Mouse (Mus musculus) liver (tissue): ENCODE measurements at regions not wholly inside any gene's neighbourhood (a gene's known extent, or its start where the extent isn't known, plus 50 kb on each side); places are given as distances from the start of the nearest gene placed in this dataset.

Experiments used
- DNase-seq: peaks from one replicate; pipeline ENCODE4 v3.0.0-alpha.2; 2020; ENCODE audit warnings: mixed read lengths

DNA sequence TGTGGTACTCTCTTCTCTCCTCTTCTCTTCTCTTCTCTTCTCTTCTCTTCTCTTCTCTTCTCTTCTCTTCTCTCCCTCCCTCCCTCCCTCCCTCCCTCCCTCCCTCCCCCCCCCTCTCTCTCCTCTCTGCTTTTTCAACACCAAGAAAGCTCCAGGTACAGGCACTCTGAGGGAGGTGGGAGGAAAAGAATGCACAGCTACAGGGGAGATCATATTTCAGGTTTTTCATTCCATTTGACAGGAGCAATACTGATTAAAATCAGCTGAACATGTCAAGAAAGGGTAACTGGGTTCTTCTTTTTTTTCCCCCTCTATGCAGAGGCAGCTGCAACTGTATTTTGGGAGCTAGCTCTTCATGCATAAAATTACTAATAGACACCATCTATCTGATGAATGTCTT, 368.8 kb upstream of the Rack1 start:
- no peak for DNase-seq

DNA sequence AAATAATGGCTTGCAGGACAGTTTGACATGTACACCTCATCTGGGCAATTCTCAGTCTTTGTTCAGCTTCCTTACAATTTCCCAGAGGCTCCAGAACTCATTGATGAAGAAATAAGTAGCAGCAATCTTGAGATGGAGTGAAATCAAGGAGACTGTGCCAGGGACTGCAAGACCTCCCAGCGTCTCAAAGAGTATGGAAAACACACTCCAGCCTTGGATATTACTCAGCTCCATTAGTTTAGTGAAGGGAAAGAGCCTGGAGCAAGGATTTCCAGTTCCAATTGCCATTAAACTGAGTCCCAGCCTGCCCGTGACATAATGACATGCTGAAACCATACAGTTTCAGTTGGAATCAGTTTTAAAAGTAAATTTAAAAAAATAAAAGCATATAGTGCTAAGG, 372.7 kb upstream of the Rack1 start:
- no peak for DNase-seq

DNA sequence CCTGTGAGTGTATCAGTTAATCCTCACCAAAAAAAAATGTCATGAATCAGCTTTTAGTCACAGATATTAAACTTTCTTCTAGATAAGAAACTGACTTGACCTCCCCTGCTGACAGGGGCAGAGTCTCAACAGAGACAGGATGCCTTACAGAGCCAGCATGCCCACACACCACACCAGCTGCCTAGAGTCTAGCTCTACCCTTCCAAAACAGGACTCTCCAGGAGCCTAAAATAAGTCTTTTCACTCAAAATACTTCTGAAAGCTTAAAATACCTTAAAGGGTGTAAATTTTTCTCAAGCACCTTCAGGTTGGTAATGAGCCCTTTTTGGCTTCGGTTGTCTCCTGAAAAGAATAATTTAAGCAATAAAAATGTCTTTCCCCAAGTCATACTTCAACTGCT, 373.7 kb upstream of the Rack1 start:
- no peak for DNase-seq

DNA sequence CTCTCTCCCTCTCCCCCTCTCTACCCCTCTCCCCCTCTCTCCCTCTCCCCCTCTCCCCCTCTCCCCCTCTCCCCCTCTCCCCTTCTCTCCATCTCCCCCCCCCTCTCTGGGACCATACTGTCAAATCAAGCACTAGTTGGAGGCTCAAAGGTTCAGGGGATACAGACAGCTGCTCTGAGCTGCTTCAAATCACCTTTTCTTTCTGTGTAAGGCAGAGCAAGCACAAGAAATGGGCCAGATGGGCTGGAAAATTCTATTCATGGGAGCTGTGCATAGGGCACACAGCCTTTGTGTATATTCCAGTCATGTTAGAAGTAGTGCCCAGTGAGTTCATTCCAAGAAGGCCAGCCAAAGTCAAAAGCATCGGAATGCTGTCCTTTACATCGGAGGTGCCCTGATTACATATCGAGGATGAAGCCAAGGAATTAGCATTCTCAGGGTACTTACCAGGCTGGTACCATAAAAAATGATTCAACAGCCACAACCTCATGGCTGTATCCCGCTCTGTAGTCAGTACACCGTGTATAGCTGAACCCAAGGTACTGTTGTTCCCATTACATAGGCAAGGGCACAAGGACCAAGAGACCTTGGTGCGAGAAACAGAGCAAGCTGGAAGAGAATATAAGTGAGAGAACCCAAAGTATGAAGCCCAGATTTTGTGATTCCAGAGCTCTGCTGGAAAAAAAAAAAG, 381.9 kb upstream of the Rack1 start:
- DNase-seq = no peak

DNA sequence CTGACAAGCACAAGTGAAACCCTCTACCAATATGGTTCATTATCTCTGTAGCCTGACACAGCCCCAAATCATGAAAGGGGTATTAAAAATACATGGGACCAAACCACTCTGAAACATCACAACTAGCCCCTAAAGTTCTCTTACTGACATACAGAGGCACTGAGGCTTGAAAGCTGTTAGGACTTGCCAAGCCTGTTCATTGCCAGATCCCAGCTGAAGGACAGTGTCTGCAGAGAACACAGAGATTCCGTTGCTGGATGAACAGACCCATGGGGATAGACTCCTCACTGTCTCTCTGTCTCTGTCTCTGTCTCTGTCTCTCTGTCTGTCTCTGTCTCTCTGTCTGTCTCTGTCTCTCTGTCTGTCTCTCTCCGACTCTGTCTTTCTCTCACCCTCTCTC, 382.5 kb upstream of the Rack1 start:
- no peak for DNase-seq

DNA sequence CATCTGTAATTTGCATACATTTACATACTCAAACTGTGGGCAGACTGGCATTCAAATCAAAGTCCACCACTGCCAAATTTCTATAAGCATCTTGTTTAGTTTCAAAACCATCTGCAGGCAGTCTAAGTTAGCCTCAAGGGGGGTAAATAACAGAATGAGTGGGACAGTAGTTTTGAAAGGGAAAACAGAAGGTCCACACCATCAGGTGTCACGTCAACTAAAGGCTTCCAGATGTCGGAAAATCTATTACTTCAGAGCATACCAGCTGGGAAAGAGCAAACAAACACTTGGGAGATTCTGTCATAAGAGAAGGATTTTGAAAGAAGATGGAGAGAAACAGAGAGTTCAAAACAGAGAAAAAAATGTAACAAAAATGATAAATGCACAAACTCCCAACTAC, 402.1 kb upstream of the Rack1 start:
- no peak for DNase-seq

DNA sequence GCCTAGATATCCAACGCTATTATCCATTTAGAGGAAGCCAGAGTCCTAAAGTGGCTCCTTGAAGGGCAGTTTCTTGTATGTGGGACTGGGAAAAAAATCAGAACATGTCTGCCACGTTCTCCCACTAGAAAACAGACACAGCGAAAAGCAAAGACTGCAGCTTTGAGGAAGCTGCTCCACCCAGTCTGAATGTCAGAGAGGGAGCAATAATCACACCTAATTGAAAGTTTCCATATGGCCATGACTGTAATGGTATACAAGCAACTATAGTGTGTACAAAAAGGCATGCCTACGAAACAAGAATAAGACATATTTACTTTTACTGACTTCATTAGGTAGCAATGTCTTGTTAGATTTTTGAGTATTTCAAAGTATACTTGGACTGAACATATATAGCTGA, 392.7 kb upstream of the Sgcd start:
- no peak for DNase-seq

DNA sequence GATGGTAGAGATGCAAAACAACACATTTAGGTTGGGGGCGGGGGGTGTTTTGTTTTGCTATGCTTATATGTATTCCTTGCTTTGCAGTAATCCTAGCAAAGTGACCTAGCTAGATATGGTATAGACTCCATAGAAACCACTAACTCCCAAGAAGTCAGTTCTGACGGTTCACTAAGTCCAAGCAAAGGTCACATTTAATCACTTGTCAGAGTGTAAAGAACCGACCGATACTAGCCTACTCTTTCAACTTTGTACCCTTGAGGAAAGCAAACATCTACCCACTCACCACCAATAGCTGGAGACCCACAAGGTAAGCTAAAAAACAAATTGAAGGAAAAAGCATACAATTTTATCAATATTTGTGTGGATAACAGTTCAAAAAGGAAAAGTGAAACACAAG, 389.3 kb upstream of the Sgcd start:
- DNase-seq = no peak

DNA sequence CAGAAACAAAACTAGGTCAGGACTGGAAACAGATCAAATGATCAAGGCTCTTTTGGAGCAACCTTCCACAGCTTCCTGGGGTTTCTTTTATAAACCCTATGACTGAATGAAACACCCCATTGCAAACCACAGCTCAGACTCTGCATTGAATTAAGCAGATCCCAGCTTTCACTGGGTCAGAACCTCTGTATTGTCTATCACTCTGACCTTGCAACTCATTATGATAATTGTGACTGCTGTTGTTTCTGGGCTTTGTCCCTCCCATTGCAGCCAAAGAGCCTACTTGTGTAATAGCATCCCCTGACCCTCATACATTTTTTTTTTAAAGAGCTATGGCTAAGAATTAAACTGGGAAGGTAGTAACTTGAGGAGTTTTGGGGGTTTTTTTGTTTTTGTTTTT, 388.5 kb upstream of the Sgcd start:
- DNase-seq = no peak

DNA sequence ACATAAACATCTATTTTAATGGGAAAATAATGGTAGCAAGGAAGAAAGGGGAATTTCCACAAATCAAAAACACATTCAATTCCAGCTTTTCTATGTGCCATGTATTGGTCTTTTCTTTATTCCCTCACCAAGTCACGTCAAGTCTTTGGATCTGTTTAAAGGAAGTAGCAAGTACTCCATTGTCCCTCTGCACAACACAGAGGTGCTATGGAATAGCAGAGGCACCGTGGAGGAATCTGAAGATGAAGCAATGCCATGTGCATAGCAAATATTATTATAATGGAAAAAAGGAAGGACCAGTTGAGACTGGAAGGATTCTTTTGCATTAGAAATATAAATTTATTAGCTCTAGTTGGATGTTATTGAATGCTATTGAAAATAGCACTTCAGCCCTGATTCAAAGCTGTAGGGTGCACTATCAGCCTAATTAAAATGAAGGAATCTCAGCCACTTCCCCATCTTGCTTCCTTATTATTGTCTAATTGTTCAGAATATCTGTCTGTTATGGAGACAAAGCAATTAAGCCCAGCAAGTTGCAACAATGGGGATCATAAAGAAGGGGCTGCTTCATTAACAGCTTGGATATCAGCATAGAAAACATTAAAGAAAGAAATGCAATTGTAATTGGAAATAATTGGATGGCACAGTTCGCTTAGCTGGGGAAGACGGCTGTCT, 362.7 kb upstream of the Sgcd start:
- no peak for DNase-seq

DNA sequence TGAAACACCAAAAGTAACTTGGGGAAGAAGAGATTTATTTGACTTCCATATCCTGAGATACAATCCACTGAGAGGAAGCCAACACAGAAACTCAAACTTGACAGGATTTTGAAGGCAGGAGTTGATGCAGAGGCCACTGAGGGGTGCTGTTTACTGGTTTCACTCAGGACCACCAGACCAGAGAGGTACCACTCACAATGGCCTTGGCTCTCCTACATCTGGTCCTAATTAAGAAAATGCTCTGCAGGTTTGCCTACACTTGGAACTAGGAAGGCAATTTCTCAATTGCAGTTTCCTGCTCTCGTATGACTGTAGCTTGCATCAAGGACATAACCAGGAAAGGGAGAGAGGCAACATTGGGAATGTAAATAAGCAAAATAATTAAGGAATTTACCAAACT, 325.7 kb upstream of the Sgcd start:
- DNase-seq = no peak

DNA sequence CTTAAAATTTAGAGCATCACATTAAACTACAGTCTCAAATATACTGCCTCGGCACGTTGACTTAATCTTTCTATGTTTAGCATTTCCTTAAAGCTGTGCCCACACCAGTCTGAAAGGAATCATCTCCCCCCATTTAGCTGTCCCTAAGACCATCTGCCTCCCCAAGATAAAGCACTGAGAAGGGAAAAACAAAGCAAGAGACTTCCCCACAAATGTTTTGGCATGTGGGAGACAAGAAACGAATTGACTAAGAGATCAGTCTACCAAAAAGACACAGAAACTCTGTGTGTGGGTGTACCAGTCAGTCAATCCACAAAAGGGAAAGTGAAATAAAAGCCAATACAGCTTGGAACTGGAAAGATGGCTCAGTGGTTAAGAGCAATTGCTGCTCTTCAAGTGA, 306.6 kb upstream of the Sgcd start:
- DNase-seq = no peak

DNA sequence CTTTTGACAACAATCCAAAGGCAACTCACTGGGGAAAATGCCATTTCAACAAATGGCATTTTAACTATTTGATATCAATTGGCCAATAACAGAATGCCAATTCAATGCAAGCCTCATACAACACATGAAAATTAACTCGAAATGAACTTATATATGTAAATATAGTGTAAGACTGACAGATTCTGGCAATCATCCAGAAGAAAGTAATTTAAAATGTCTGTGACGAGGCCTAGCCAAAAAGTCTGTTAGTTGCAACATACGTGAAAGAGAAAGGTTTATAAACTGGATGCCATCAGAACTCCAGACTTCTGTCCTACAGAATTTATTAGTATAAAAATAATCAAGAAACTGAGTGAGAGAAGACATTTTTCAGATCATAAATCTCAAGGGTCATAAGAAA, 273.7 kb upstream of the Sgcd start:
- DNase-seq = no peak

DNA sequence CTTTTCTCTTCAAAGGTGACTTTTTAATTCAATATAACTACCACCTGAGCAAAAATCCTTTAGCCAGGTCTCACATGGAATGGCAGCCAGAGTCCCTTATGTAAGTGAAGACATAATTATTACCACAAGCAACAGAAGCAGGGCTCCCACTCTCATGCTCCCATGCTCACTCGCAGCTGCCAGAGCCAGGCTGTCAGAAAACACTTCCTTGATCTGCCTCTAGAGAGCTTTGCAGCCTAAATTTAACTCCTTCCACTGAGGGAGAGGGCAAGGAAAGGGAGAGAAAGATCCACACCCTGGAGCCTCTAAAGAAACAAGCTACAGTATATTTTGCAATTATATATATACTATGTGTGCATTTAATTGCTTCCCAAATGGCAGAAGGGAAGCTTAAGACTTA, 272.3 kb upstream of the Sgcd start:
- no peak for DNase-seq

DNA sequence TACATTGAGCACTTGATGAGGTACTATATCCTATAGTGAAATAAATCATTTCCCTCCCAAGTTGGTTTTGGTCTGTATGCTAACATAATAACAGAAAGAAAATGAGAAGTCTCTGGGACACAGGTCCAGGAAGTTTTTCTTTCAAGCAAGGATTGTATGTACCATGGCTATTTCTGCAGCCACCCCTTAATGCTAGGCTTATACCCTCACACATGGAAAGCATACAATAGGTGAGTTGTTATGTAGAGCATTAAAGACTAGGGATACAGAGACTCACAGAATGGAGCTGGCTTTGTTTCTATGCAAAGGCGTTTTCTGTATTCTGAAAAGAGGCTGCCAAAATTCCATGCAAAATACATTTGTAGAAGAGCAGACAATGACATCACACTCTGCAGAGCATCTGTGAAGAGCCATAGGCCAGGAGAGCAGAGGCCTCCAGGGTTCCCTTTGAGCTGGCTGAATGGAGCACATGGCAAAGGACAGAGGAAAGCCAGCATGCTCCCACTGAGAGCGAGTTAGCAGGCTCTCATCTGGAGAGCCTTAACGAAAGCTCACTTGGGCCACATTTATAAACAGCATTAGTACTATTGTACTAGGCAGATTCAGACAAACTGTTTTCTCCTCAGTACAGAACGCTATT, 262.0 kb upstream of the Sgcd start:
- no peak for DNase-seq

DNA sequence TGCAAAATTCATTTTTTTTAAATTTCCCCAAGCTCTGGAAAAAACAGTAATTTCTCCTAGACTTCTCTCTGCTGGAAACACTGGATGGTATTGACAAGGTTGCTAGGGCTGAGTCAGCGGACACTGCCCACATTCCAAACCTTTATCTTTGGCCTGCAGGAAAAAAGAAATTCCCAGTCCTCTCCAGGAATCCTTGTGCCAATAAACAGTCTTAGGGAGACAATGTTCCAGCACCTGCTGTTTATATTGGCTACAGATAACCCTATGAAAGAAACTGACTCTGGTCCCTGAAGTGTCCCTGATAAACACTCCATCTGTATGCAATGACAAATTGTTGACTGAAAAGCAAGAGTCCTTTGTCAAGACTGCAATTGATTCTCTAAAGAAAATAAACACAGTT, 260.5 kb upstream of the Sgcd start:
- DNase-seq = no peak

DNA sequence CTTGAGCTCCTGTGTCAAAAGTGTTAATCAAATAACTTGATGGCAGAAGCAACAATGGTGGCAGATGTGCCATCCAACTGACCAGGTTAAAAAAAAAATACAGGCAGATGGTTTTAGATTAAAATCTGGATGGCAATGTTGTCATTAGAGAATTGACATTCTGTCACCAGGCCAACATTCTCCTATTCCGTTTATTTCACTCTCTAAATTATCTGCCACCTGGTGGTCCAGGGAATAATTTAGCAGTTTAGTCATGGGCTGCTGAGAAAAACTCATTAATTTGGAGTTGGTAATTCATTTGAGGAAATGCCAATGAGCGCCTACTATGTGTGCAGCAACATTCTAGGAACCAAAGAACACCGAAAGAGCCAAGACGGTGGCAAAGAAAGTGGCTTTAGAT, 232.4 kb upstream of the Sgcd start:
- DNase-seq = no peak

DNA sequence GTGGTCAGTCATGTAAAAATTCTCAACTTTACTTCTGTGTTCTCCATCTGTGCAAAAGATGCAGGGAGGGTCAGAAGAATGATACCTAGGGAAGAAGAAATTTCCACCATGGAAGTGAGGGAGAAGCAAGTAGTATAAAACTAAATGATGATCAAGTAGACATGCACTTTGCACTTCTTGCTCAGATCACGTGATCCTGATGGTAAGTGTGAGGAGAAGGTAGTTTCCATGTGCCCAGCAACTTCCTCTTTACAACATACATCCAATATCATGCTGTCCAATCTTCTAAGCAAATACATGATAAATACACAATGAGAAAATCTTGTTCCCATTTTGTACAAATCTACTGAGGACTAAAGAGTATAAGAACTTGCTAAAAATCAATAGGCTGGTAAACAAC, 230.4 kb upstream of the Sgcd start:
- no peak for DNase-seq

DNA sequence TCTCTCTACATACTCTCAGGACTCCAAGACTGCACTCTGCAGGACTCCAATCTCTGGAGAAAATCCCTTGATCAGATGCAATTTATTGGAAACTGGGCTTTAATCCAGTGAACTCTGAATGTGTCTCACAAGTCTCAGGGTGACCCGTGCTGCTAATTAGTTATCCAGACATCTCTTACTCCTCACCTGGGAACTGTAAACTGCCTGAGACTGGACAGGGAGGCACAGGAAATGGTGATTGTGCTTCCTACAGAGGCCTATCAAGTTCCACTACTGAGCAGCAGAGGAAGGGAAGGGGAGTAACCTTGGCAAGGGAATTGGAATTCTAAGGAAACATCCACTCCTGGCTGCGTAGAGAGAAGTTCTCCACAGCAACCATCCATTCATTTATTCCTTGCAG, 228.0 kb upstream of the Sgcd start:
- no peak for DNase-seq

DNA sequence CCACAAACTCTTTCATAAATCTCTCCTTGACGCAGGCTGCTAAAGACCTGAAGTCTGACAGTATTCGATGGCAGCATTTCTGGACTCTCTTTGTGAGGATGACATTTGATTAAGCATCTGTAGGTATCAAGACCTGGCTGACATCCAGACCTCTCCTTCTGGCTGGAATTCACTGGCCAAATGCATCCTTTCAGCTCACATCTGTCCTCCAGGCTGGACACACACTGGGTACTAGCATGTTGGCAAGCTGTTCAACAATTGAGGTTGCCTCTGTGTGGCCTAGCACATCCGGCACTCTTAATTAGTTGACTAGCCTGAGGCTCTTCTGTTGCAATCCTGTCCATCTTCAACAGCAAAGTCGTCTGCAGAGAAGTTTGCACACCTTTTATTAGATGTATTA, 197.8 kb upstream of the Sgcd start:
- no peak for DNase-seq

DNA sequence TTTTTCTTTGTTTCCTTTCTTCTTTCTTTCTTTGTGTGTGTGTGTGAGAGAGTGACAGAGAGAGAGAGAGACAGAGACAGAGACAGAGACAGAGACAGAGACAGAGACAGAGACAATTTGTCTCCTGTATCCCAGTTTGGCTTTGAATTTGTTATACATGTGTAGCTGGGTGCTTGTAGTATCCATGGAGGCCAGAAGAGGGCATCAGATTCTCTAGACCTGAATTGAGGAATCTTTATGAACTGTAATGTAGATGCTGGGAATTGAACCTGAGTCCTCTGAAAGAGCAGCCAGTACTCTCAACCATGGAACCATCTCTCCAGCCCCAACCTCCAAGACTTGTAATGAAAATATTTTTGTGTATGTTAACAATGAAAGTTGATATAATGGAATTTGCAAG, 190.2 kb upstream of the Sgcd start:
- no peak for DNase-seq

DNA sequence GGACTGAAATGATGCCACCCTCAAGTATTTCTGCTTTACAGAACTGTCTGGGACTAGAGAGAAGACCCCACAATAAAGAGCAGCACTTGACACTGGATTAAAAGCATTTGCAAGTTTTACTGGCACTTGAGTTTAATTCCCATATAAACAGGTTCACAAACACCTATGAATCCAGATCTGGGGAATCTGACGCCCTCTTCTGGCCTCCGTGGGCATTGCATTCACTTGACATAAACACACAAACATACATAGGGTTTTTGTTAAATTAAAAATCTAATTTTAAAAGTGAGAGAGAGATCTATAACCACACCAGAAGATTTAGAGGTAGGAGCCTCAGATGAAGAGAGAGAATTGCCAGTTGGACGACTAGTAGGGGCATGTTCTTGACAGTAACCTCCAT, 189.4 kb upstream of the Sgcd start:
- no peak for DNase-seq

DNA sequence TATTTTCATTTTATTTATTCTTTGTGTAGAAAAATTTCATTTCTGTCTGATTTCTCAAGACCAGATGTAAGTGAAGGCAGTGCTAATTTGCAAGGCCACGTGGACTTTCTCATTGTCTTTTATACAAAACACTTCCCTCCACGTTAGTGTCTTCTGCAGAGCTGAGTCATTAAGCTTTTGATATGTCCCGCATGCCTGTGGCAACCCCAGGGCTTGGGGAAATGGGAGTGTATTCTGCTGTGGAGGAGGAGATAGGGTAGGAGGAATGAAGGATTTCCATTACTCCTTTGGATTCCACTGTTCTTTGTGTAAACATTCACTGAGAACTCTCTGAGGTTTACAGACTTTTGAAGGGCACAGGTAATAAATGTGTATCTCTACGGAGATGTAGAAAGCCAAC, 187.7 kb upstream of the Sgcd start:
- no peak for DNase-seq

DNA sequence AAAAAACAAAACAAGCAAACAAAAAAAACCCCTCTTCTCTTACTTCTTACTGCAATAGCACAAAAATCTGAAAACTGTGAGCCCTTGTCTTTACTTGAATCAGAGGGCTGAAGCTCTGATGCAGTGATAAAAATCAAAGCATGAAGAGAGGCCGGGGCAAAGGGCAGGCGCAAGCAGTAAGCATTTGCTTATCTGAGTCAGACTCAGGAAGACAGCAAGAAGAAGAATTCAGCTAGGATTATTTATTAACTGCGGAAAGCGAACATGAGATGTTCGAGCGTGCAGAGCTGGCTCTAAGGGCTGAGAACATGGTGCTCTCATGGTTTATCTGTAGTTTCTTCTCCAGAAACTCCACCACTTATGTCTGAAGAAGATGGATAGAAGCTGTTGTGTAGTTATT, 163.4 kb upstream of the Sgcd start:
- DNase-seq = no peak

DNA sequence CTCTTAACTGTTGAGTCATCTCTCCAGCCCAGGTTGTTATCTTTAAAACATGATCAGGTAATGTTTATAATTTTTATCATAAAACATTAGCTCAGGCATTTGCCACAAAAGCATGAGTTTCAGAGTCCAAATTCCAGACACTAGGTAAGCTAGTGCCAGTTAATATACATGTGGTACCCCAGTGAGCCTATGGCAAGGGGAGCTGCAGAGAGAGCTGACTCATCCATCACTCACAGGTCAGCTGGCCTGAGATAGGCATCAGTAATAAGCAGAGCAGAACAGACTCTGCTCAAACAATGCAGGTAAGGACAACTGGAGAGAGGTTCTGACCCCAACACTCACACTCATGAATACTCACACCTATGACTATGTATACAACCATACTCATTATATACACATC, 144.6 kb upstream of the Sgcd start:
- no peak for DNase-seq
